Mouse (Mus musculus) CD4-positive, CD25-positive, alpha-beta regulatory T cell, adult 2 months (primary cell): ENCODE measurements at regions not wholly inside any gene's neighbourhood (a gene's known extent, or its start where the extent isn't known, plus 50 kb on each side); places are given as distances from the start of the nearest gene placed in this dataset.

Source experiments
- DNase-seq: peaks from one replicate; pipeline ENCODE4 v3.0.0-alpha.2; 2012; ENCODE audit warnings: low read depth, low spot score

- DNase-seq, result no peak
Observed at GRCm38 (mm10) chr2:84265002-84265401, 160.2 kb downstream of the Calcrl start.

GRCm38 (mm10) chr2:84266158-84266557, 159.1 kb downstream of the Calcrl start:
- DNase-seq, result no peak

GRCm38 (mm10) chr2:84266883-84267554, 158.2 kb downstream of the Calcrl start:
- no peak for DNase-seq

GRCm38 (mm10) chr2:84274038-84274724, 151.0 kb downstream of the Calcrl start:
- no peak for DNase-seq

GRCm38 (mm10) chr2:84277181-84277580, 148.0 kb downstream of the Calcrl start:
- DNase-seq, result no peak
